Mouse (Mus musculus) embryonic facial prominence, embryonic 14.5 days (tissue): Measurements from ENCODE around the gene Nlk. TPM values are rescaled to one million over a fixed set of nuclear protein-coding genes. Genes with fewer than 3 reads are reported as not detected.

Source experiments
- ATAC-seq: fragments of 200-750 bp; cut with Nextera tagmentation; 2 replicates; pipeline ENCODE4 v1.8.0; 2017; ENCODE audit warnings: low read depth, moderate number of reproducible peaks, moderate TSS enrichment
- DNase-seq: peaks from one replicate; pipeline ENCODE4 v3.0.0-alpha.2; 2015; ENCODE audit warnings: low spot score
- H3K27ac ChIP-seq: fragments of 300-500 bp; sonication (generic); replicated peaks from 2 replicates; pipeline ENCODE4 v1.5.1; 2014; ENCODE audit warnings: low read depth, mild to moderate bottlenecking, low read length, moderate library complexity
- H3K27me3 ChIP-seq: fragments of 300-500 bp; sonication (generic); replicated peaks from 2 replicates; pipeline ENCODE4 v1.6.1; 2014; ENCODE audit warnings: low read length; ENCODE audit not compliant: control insufficient read depth, insufficient read depth
- H3K36me3 ChIP-seq: fragments of 300-500 bp; sonication (generic); 2 replicates; pipeline ENCODE4 v1.6.1; 2014; ENCODE audit warnings: low read length, mixed read lengths; ENCODE audit not compliant: control insufficient read depth, insufficient read depth
- H3K4me1 ChIP-seq: fragments of 300-500 bp; sonication (generic); 2 replicates; pipeline ENCODE4 v1.6.1; 2014; ENCODE audit warnings: antibody characterized with exemption, low read length; ENCODE audit not compliant: control insufficient read depth, insufficient read depth
- H3K4me2 ChIP-seq: fragments of 300-500 bp; sonication (generic); 2 replicates; pipeline ENCODE4 v1.6.1; 2014; ENCODE audit warnings: low read depth, mild to moderate bottlenecking, low read length, moderate library complexity, mixed read lengths
- H3K4me3 ChIP-seq: fragments of 300-500 bp; sonication (generic); 2 replicates; pipeline ENCODE4 v1.5.1; 2014; ENCODE audit warnings: low read depth, mild to moderate bottlenecking, low read length
- H3K9ac ChIP-seq: fragments of 300-500 bp; sonication (generic); 2 replicates; pipeline ENCODE4 v1.6.1; 2014; ENCODE audit warnings: low read depth, mild to moderate bottlenecking, low read length, moderate library complexity, mixed read lengths
- H3K9me3 ChIP-seq: fragments of 300-500 bp; sonication (generic); 2 replicates; pipeline ENCODE4 v1.6.1; 2016; ENCODE audit warnings: low read length; ENCODE audit not compliant: control insufficient read depth
- WGBS: fragments of 180-500 bp; shearing (Covaris S2); extraction: QIAGEN DNeasy Blood & Tissue Kit; methylation state at CpG from one replicate; pipeline ENCODE4 v1.1.7; 2014; 5-methylcytosine and 5-hydroxymethylcytosine counted together
- polyA plus RNA-seq: library from polyadenylated mRNA; unstranded; fragments of >200 nt; fragmentation: Nextera tagmentation; extraction: Ambion mirVana; gene quantifications from 2 replicates; pipeline ENCODE4 v1.2.1, GENCODE M21; 2014

Nlk gene
- polyA plus RNA-seq: 10.6 and 13.4 TPM in 2 replicates

GRCm38 (mm10) chr11:78696777-78697752 lies at the start of gene Nlk:
Nlk (minus strand) TSS chr11:78697373.
- peak; percentile 99 for ATAC-seq
- H3K27ac ChIP-seq: peak within 1 kb of the TSS; percentile 88
- peak within 1 kb of the TSS; percentile 83 for H3K4me3 ChIP-seq
- H3K4me1 ChIP-seq: peaks cover 22% of the 10 kb centered on the region
- no peaks in the 10 kb centered on the region for H3K27me3 ChIP-seq
- peak within 1 kb of the TSS; percentile 89 for H3K9ac ChIP-seq
- under 1% methylated on average over 26 of the region's 65 CpGs for WGBS
- H3K4me2 ChIP-seq: peak within 1 kb of the TSS; percentile 67
- DNase-seq: peak; percentile 100
- H3K9me3 ChIP-seq: no peaks in the 10 kb centered on the region
- H3K36me3 ChIP-seq: 0 out of 2 replicates have a peak, but pooled peaks cover 3% of the 10 kb centered on the region

GRCm38 (mm10) chr11:78746264-78746663 lies 49.1 kb upstream of the Nlk start:
- Histone ChIP-seq H3K4me3 (no peak overlapping the region), H3K27ac (no peak overlapping the region), H3K36me3 (peaks cover 9% of the 10 kb centered on the region), H3K9ac (no peak overlapping the region), H3K27me3 (no peaks in the 10 kb centered on the region), H3K4me2 (no peak overlapping the region), H3K4me1 (peaks cover 6% of the 10 kb centered on the region; the same call in 1 of the 2 replicates), H3K9me3 (no peaks in the 10 kb centered on the region)
- no peak for DNase-seq
- ATAC-seq: no peak
- WGBS: 86% methylated on average over 7 of the region's 7 CpGs

GRCm38 (mm10) chr11:78745475-78745874 lies 48.3 kb upstream of the Nlk start:
- Histone ChIP-seq H3K36me3 (peaks cover 9% of the 10 kb centered on the region), H3K27ac (no peak overlapping the region), H3K9me3 (no peaks in the 10 kb centered on the region), H3K4me3 (no peak overlapping the region), H3K27me3 (no peaks in the 10 kb centered on the region), H3K9ac (no peak overlapping the region), H3K4me1 (peaks cover under 1% of the 10 kb centered on the region; the same call in 1 of the 2 replicates), H3K4me2 (no peak overlapping the region)
- WGBS: 53% methylated on average over 4 of the region's 4 CpGs
- DNase-seq (no peak), ATAC-seq (no peak)

DNA sequence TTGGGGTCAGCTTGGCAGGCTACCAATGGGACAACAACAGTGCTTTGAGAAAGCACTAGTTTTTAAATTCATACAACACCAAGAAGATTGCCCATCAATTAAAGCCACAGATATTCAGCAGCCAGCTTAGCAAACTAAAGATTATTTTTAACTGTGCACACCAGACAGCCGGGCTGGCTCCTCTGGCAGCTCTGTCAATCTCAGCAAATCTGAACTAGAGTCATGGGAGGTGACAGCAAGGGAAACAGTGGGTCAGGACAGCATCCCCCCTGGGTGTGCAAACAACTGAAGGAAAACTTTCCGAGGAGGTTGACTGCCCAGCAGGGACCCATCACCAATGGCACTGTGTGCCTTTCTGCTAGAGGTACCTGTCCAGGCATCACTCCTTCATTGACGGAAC lies 45.3 kb upstream of the Nlk start:
- ATAC-seq: no peak
- H3K4me1 ChIP-seq: no peaks in the 10 kb centered on the region
- WGBS: 76% methylated on average over 3 of the region's 3 CpGs

DNA sequence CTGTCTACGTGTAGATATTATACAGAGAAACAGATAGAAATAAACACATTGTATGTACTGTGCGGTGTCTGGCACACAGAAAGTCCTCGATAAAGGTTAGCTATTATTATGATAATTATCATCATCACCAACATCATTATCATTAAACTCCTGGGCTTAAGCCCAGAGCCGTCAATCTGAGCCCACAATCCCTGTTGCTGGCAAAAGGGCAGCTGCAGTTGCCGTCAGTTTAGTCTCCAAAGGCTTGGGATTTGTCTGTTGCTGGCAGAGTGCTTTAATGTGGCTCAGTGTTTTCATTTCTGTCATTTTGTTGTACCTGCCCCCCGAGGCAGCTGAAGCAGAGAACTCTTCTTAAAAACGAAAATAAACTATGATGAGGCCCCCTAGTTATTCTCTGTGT lies 44.8 kb upstream of the Nlk start:
- H3K36me3 ChIP-seq: no peaks in the 10 kb centered on the region
- H3K27me3 ChIP-seq: no peaks in the 10 kb centered on the region
- no peak overlapping the region for H3K4me2 ChIP-seq
- H3K4me3 ChIP-seq: no peak overlapping the region
- no peaks in the 10 kb centered on the region for H3K9me3 ChIP-seq
- no peak overlapping the region for H3K9ac ChIP-seq
- 59% methylated on average over 7 of the region's 7 CpGs for WGBS
- DNase-seq: no peak
- no peak overlapping the region for H3K27ac ChIP-seq
- no peaks in the 10 kb centered on the region for H3K4me1 ChIP-seq
- ATAC-seq: no peak

More for the DNA sequence above, 45.3 kb upstream of the Nlk start:
- H3K36me3 ChIP-seq: no peaks in the 10 kb centered on the region
- H3K27ac ChIP-seq: no peak overlapping the region
- H3K9me3 ChIP-seq: no peaks in the 10 kb centered on the region
- no peak overlapping the region for H3K9ac ChIP-seq
- no peaks in the 10 kb centered on the region for H3K27me3 ChIP-seq
- no peak for DNase-seq
- H3K4me2 ChIP-seq: no peak overlapping the region
- H3K4me3 ChIP-seq: no peak overlapping the region

GRCm38 (mm10) chr11:78739361-78739760 lies 42.2 kb upstream of the Nlk start:
- H3K9me3 ChIP-seq: no peaks in the 10 kb centered on the region
- no peak overlapping the region for H3K9ac ChIP-seq
- H3K4me3 ChIP-seq: no peak overlapping the region
- H3K27ac ChIP-seq: no peak overlapping the region
- H3K4me2 ChIP-seq: no peak overlapping the region
- no peaks in the 10 kb centered on the region for H3K4me1 ChIP-seq
- ATAC-seq (no peak), DNase-seq (no peak)
- H3K36me3 ChIP-seq: no peaks in the 10 kb centered on the region
- no peaks in the 10 kb centered on the region for H3K27me3 ChIP-seq

DNA sequence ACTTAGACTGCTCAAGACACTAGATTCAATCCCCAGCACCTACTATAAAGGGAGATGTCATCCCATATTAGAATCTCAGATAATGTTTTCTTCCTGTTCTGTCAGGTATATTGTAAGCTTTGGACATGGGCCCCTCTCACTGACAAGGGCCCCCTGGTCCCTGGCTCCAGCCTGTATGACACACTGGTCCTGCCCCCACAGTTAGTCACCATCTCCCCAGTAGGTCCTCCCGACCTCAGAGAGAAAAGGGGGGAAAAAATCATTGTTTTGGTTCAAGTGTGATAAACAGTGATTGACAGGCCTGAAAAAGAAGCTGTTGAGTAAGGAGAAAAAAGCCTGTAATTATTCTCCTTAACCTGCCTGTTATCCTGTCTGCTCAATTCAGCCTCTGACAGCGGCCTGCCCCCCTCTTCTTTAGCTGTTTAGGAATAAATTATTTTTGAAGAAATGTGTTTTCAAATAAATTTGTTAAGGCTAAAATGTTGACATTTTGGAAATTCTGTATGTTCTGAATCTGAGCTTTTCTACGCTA lies 39.8 kb upstream of the Nlk start:
- Histone ChIP-seq H3K4me3 (no peak overlapping the region), H3K4me2 (no peak overlapping the region), H3K9ac (no peak overlapping the region), H3K36me3 (no peaks in the 10 kb centered on the region), H3K27me3 (no peaks in the 10 kb centered on the region), H3K4me1 (no peaks in the 10 kb centered on the region), H3K27ac (no peak overlapping the region), H3K9me3 (no peaks in the 10 kb centered on the region)
- ATAC-seq (no peak), DNase-seq (no peak)
- 64% methylated on average over 3 of the region's 3 CpGs for WGBS

- no peaks in the 10 kb centered on the region for H3K27me3 ChIP-seq
- H3K36me3 ChIP-seq: no peaks in the 10 kb centered on the region
- no peaks in the 10 kb centered on the region for H3K9me3 ChIP-seq
- no peak overlapping the region for H3K9ac ChIP-seq
- H3K27ac ChIP-seq: no peak overlapping the region
- no peaks in the 10 kb centered on the region for H3K4me1 ChIP-seq
- no peak for ATAC-seq
- no peak overlapping the region for H3K4me2 ChIP-seq
- H3K4me3 ChIP-seq: no peak overlapping the region
- WGBS: 95% methylated on average over 1 of the region's 1 CpGs
- no peak for DNase-seq
Measured at GRCm38 (mm10) chr11:78735168-78735567, 38.0 kb upstream of the Nlk start.
